Comparison of ENCODE assay signal across 24 mouse cellular contexts in genomic region chr5:75737752-75738151, GRCm38 (mm10).
DNase-seq lines count a peak whose midpoint lies in the region; ATAC-seq lines count a peak whose summit lies in the region.
"Had no signal": no experiment of that assay in that cellular context is flagged by ENCODE, and none has a peak within 500 bp of the region (broad histone marks: within the 10 kb centered on the region; RNA-seq: fewer than 3 reads in every experiment).

No protein-coding gene starts in this region.

- no peak for DNase-seq in hindbrain, embryonic 10.5 days (ENCODE audit: low spot score)
- no peak for DNase-seq in neural tube, embryonic 10.5 days (ENCODE audit: extremely low spot score, low spot score)
- no peak for DNase-seq in left cerebral cortex, postnatal 10 days (ENCODE audit: extremely low spot score in 1 of 2, low spot score in 2 of 2)
- no peak for DNase-seq in embryonic facial prominence, embryonic 10.5 days (ENCODE audit: low spot score)
- DNase-seq: adrenal gland, adult 8-10 months; adrenal gland, postnatal 14 days; adrenal gland, postnatal 36 days; cerebellum, adult 11-12 months; cerebellum, adult 2 months; cerebellum, adult 9-10 months; cerebellum, postnatal 10 days; cerebellum, postnatal 25 days had no signal

- no peak overlapping the region for H3K4me3 ChIP-seq in hindbrain, embryonic 10.5 days
- no peak overlapping the region for H3K4me3 ChIP-seq in hindbrain, embryonic 12.5 days
- H3K4me3 ChIP-seq in neural tube, embryonic 13.5 days, result no peak overlapping the region
- no peak overlapping the region for H3K4me3 ChIP-seq in embryonic facial prominence, embryonic 10.5 days
- H3K4me3 ChIP-seq: embryonic facial prominence, embryonic 13.5 days; embryonic facial prominence, embryonic 15.5 days; erythroblast, embryonic 14.5 days; forebrain, embryonic 10.5 days; forebrain, embryonic 12.5 days had no signal

- intact Hi-C loops in left cerebral cortex, postnatal 10 days (cut with DNase I), result no loop called here

- no peaks in the 10 kb centered on the region for H3K27me3 ChIP-seq in hindbrain, embryonic 10.5 days (ENCODE audit: insufficient read depth, poor library complexity, severe bottlenecking)
- H3K27me3 ChIP-seq in hindbrain, embryonic 12.5 days, result no peaks in the 10 kb centered on the region
- H3K27me3 ChIP-seq in neural tube, embryonic 13.5 days, result no peaks in the 10 kb centered on the region
- H3K27me3 ChIP-seq in embryonic facial prominence, embryonic 10.5 days (replicated peaks; ENCODE audit: low read depth, poor library complexity, severe bottlenecking), result no peaks in the 10 kb centered on the region
- H3K27me3 ChIP-seq: embryonic facial prominence, embryonic 13.5 days; embryonic facial prominence, embryonic 15.5 days; forebrain, embryonic 12.5 days; Patski had no signal

- H3K9ac ChIP-seq in hindbrain, embryonic 12.5 days, result no peak overlapping the region
- H3K9ac ChIP-seq in neural tube, embryonic 13.5 days, result no peak overlapping the region
- H3K9ac ChIP-seq: embryonic facial prominence, embryonic 13.5 days; embryonic facial prominence, embryonic 15.5 days; forebrain, embryonic 12.5 days had no signal

- no peak for ATAC-seq in hindbrain, embryonic 12.5 days (ENCODE audit: low FRiP score)
- ATAC-seq in neural tube, embryonic 13.5 days (ENCODE audit: low read depth), result no peak
- peak; percentile 58 for ATAC-seq in granulocyte monocyte progenitor cell, adult 5-6 weeks (replicated peaks; ENCODE audit: poor library complexity, severe bottlenecking)
- ATAC-seq: activated CD4-positive, CD25-positive, alpha-beta regulatory T cell, adult 4 months; forebrain, embryonic 14.5 days; forebrain, embryonic 16.5 days; Patski had no signal

- peaks cover 25% of the 10 kb centered on the region for H3K4me1 ChIP-seq in hindbrain, embryonic 10.5 days (replicated peaks)
- H3K4me1 ChIP-seq in hindbrain, embryonic 12.5 days, result peaks cover 10% of the 10 kb centered on the region; the same call in 1 of the 2 replicates
- H3K4me1 ChIP-seq in neural tube, embryonic 13.5 days (replicated peaks), result peaks cover 22% of the 10 kb centered on the region
- peaks cover 9% of the 10 kb centered on the region; the same call in 1 of the 2 replicates for H3K4me1 ChIP-seq in embryonic facial prominence, embryonic 10.5 days
- H3K4me1 ChIP-seq: embryonic facial prominence, embryonic 13.5 days; embryonic facial prominence, embryonic 15.5 days had no signal

- H3K27ac ChIP-seq in hindbrain, embryonic 10.5 days, result 0 out of 2 replicates have a peak overlapping the region, but pooled peaks have one; percentile 35
- no peak overlapping the region for H3K27ac ChIP-seq in hindbrain, embryonic 12.5 days
- peak overlapping the region; percentile 46; the same call in 1 of the 2 replicates for H3K27ac ChIP-seq in neural tube, embryonic 13.5 days (replicated peaks)
- no peak overlapping the region for H3K27ac ChIP-seq in embryonic facial prominence, embryonic 10.5 days (replicated peaks)
- H3K27ac ChIP-seq: embryonic facial prominence, embryonic 13.5 days; embryonic facial prominence, embryonic 15.5 days; forebrain, embryonic 10.5 days; forebrain, embryonic 12.5 days had no signal

- no peaks in the 10 kb centered on the region for H3K36me3 ChIP-seq in hindbrain, embryonic 10.5 days
- H3K36me3 ChIP-seq in hindbrain, embryonic 12.5 days, result no peaks in the 10 kb centered on the region
- no peaks in the 10 kb centered on the region for H3K36me3 ChIP-seq in neural tube, embryonic 13.5 days
- H3K36me3 ChIP-seq in embryonic facial prominence, embryonic 10.5 days (replicated peaks), result no peaks in the 10 kb centered on the region
- H3K36me3 ChIP-seq: embryonic facial prominence, embryonic 13.5 days; embryonic facial prominence, embryonic 15.5 days; forebrain, embryonic 10.5 days; forebrain, embryonic 12.5 days had no signal

- WGBS in hindbrain, embryonic 10.5 days, result 88% methylated on average over 7 of the region's 7 CpGs
- WGBS in hindbrain, embryonic 12.5 days, result 84% methylated on average over 7 of the region's 7 CpGs
- 87% methylated on average over 7 of the region's 7 CpGs for WGBS in neural tube, embryonic 13.5 days
- WGBS in embryonic facial prominence, embryonic 10.5 days, result 87% methylated on average over 7 of the region's 7 CpGs

- H3K9me3 ChIP-seq in hindbrain, embryonic 10.5 days, result 0 out of 2 replicates have a peak, but pooled peaks cover 4% of the 10 kb centered on the region
- no peaks in the 10 kb centered on the region; the same call in 1 of the 2 replicates for H3K9me3 ChIP-seq in hindbrain, embryonic 12.5 days (replicated peaks)
- H3K9me3 ChIP-seq in neural tube, embryonic 13.5 days, result no peaks in the 10 kb centered on the region; the same call in 1 of the 2 replicates
- peaks cover 3% of the 10 kb centered on the region; the same call in 1 of the 2 replicates for H3K9me3 ChIP-seq in embryonic facial prominence, embryonic 10.5 days
- H3K9me3 ChIP-seq: embryonic facial prominence, embryonic 13.5 days; embryonic facial prominence, embryonic 15.5 days; forebrain, embryonic 10.5 days; forebrain, embryonic 12.5 days had no signal

- no peak overlapping the region for H3K4me2 ChIP-seq in hindbrain, embryonic 12.5 days (replicated peaks)
- no peak overlapping the region for H3K4me2 ChIP-seq in neural tube, embryonic 13.5 days
- H3K4me2 ChIP-seq: embryonic facial prominence, embryonic 13.5 days; embryonic facial prominence, embryonic 15.5 days; forebrain, embryonic 12.5 days had no signal

Comparison
In these comparisons a context has a peak if more than half of its experiments do, and no peak if none do; other contexts are left out.
1. H3K27ac ChIP-seq: peak in hindbrain, embryonic 10.5 days (single experiment) and neural tube, embryonic 13.5 days (single experiment); none in hindbrain, embryonic 12.5 days (single experiment) and embryonic facial prominence, embryonic 10.5 days (single experiment).